Mouse (Mus musculus): ENCODE measurements around the gene Dolk.

The Dolk gene

DNA sequence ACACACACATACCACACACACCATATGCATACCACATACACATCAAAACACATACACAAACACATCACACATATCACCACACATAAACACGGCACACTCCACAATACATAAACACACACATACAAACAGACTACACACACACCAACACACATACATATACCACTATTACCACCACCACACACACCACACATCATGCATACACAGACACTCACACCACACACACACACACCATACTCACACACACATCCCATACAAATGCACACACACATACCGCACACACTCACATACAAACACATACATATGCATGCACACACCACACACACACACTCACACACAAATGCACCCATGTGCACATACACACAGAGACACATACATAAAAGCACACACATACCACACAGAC lies 18.7 kb downstream of the Dolk start:
- DNase-seq, result no peak

DNA sequence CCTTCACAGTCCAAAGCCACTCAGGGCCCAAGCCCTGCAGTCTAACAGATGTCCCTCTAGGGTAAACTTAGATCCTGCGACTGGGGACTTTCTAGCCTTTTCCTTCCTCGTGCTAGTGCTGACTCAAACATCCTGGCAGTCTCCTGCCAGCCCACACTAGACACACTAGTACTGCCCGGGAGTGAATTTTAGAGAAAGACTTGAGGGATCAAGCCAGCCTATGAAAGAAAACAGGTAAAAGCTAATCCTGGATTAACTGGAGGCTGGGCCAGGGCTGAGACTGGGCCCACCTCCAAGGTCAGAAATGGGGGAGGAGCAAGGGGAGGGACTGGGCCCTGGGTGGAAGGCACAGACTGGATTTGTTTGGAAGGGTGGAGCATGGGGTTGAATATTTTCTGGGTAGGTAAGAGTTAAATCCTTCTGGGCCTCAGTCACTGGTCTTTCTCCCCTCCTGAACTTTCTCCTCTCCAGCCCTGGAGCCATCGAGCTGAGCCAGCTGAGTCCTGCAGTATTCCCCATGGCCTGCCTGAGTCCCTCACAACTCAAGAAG lies 19.7 kb downstream of the Dolk start:
- DNase-seq, result no peak

- peak; percentile 89 for DNase-seq
Measured at GRCm38 (mm10) chr2:30265767-30266253, 20.3 kb downstream of the Dolk start, which contains the start of gene Phyhd1. Gene Phyhd1 (plus strand): TSS chr2:30266203.

- DNase-seq, result no peak
Measured at GRCm38 (mm10) chr2:30264671-30265519, 21.2 kb downstream of the Dolk start.

DNA sequence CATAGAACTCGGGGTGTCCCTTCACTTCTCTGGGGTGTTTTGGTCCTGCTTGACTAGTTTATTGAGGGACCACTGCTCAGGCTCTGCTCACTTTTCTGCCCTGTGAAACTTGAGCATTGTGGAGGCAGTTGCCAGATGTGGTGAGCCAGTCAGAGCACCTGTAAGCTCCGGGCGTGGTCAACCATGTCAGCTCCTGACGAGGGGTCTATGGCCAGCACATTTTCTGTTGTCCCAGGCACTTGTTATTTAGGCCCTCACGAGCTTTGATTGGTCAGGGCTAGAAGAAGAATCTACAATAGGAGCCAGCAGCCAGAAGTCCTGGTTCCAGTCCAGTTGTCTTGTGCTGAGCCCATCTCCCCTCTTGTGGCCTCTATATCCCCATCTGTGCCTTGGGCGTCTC lies 22.3 kb downstream of the Dolk start:
- no peak for DNase-seq

DNA sequence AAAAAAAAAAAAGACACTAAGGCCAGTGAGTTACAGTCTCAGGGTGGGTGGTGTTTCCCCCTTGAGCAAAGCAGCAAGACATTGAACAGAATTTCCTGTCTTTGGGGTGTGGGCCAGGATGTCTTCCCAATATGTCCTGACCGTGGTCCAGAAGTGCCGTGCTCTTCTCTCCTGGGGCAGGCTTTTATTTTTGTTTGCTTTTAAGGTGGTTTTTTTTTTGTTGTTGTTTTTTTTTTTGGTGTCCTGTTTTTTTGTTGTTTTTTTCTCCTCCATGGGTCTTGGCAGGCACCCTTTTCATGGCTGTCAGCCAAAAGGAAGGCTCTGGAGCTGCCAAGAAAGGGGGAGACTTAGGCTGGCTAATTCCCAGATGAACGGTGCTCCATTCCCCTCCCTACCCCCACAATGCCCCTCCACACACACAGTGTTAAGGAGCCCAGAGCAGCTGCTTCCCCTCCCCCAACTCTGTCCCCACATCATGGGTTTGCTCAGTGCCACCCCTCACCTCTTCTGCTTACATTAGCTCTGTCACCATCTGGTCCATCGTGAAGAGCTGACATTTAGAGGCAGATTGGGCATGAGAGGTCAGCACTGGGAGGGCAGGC lies 23.2 kb downstream of the Dolk start:
- DNase-seq, result peak; percentile 63

DNA sequence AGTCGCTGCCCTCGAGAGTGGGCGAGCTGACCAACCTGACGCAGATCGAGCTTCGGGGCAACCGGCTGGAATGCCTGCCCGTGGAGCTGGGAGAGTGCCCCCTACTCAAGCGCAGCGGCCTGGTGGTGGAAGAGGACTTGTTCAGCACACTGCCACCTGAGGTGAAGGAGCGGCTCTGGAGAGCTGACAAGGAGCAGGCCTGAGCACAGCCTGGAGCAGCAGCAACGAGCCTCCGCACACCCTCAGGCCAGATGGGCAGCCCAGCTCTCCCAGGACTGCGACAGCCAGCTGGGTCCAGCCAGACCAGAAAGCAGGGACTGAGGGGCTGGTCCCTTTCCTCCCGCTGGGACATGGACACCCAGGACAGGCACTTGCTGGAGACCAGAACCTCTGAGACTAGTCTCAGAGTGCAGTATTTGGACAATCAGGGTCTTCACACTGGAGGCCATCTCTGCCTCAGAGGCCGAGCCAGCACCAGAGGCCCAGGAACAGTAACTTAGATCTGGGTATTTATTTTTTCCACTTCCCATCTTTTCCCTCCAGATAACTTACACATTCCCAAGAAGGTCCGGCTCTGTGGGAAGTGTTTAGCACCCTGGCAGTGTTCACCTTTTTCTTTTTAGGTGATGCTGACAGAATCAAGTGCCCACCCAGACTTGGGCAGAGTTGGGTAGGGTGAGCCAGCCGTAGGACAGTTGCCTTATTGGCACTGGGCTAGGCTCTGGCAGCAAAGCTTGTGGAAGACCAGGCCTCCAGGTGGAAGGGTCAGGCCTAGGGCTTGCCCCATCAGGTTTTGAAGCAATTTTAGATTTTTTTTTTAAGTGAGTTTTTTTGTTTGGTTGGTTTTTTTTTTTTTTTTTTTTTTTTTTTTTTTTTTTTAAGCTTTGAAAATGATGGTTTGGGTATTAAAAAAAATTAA lies 24.0 kb downstream of the Dolk start:
- no peak for DNase-seq

GRCm38 (mm10) chr2:30261064-30261736 lies 24.9 kb downstream of the Dolk start:
- no peak for DNase-seq

- no peak for DNase-seq
Measured at GRCm38 (mm10) chr2:30259131-30260064, 26.7 kb downstream of the Dolk start.

- no peak for DNase-seq
Measured at GRCm38 (mm10) chr2:30258600-30258999, 27.5 kb downstream of the Dolk start.

GRCm38 (mm10) chr2:30257699-30258460 lies 28.3 kb downstream of the Dolk start:
- DNase-seq, result no peak

DNA sequence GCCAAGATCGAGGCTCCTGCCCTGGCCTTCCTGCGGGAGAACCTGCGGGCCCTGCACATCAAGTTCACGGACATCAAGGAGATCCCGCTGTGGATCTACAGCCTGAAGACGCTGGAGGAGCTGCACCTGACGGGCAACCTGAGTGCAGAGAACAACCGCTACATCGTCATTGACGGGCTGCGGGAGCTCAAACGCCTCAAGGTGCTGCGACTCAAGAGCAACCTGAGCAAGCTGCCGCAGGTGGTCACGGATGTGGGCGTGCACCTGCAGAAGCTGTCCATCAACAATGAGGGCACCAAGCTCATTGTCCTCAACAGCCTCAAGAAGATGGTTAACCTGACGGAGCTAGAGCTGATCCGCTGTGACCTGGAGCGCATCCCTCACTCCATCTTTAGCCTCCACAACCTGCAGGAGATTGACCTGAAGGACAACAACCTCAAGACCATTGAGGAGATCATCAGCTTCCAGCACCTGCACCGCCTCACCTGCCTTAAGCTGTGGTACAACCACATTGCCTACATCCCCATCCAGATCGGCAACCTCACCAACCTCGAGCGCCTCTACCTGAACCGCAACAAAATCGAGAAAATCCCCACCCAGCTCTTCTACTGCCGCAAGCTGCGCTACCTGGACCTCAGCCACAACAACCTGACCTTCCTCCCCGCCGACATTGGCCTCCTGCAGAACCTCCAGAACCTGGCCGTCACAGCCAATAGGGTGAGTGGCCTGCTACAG lies 29.4 kb downstream of the Dolk start:
- DNase-seq, result no peak

- no peak for DNase-seq
Measured at GRCm38 (mm10) chr2:30255631-30256395, 30.3 kb downstream of the Dolk start.

DNA sequence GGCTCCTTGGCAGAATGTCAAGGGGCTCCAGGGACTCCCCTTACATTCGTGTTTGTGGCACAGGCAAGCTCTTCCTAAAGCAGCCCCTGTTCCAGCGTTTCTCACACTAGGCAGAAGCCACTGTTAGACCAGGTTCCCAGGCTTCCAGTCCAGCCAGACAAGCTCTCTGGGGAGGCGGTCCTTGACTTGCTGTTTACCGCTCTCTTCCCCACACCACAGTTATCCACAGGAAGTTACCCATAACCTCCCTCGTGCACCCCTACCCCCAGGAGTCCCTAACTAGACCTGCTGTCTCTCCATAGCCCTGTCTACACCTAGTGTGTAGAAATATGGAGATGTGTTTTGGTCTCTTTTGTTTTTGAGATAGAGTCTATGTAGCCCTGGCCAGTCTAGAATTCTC lies 32.3 kb downstream of the Dolk start:
- DNase-seq, result no peak

GRCm38 (mm10) chr2:30252521-30252920 lies 33.6 kb downstream of the Dolk start:
- DNase-seq, result no peak

DNA sequence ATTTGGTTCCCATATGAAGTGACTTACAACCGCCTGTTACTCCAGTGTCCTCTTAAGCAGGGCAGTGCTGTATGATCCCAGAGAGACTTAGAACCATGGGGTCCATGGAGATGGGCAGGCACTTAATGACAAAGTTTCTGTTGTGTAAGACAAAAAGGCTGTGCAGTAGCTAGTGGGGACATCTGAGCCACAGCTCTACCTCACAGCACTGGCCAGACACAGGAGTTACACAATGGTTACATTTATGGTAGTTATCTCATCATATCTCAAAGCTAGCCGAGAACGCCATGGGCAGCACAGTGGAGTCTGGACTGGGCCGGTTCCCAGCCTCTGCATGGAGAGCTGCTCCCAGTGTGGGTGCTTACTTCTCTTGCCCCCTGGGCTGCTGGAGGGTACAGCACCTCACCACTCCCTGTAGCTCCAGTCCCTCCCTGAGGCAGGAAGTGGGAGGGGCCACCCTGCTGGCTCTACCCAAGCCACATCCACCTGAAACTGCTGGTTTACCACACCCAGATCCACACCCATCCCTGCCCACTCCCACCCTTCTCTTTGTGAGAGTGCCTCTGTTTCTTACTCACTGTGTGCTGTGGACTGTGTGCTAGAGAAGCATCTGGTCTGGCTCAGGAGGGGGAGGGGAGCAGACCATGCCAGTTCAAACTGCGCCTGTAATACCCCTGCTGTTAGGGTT lies 34.6 kb downstream of the Dolk start:
- no peak for DNase-seq

GRCm38 (mm10) chr2:30250166-30251128 lies 35.7 kb downstream of the Dolk start:
- DNase-seq, result no peak

All from layer of hippocampus, adult 9-11 months (tissue).